Mouse (Mus musculus) 3T3-L1 (cell line): ENCODE data around the gene Plaur.

ENCODE experiments used
- DNase-seq: peaks from one replicate; pipeline ENCODE4 v3.0.0-alpha.2; 2015; ENCODE audit warnings: low read depth, low spot score

Plaur gene

DNA sequence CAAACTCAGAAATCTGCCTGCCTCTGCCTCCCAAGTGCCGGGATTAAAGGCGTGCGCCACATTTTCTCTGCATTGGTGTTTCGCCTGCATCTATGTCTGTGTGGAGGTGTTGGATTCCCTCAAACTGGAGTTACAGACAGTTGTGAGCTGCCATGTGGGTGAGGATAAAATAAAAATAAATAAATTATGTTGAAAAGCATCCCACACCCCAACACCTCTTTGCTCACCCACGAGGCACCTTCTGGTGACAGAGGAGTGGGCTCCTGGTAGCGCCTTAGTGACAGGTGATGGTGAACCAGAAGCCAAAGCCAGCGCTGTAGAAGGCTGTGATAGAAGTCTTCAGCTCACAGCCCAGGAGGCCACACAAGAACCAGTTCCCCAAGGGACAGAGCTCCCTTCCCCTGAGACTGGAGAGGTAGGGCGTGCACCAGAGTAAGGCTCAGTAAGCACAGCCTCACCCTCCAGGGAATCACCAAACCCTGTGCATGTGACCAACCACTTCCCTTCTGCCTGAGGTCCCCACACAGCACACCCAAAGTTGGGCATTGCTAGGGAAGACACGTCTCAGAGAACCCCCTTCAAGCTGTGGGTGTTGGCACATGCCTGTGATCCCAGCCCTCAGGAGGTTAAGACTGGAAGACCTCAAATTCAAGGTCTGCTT is 16.9 kb upstream of the Plaur start:
- no peak for DNase-seq

DNA sequence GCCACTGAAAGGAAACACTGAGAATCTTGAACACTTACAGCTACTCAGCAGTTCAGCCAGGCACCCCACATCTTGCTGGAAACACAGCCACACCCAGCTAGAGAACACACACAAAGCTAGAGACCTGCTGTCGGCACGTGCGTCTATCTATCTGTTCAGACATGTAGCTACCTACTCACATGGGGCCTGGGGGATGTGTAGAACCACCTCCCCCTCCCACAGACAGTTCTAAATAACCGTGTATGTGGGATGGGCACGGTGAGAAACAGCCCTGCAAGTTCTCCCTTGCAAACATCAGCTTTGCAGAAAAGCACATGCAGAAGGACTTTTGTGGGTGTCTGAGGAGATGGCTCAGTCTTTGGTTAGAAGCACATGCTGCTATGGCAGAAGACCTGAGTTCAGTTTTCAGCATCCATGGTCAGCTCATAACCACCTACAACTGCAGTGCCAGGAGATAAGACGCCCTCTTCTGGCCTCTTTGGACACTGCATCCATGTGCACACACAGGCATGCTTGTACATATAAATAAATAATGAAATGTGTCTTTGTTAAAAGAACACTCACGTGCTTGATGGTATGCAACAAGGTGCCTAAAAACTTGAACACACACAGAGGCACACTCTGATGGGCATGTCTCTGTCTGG is 15.5 kb upstream of the Plaur start:
- DNase-seq: no peak

DNA sequence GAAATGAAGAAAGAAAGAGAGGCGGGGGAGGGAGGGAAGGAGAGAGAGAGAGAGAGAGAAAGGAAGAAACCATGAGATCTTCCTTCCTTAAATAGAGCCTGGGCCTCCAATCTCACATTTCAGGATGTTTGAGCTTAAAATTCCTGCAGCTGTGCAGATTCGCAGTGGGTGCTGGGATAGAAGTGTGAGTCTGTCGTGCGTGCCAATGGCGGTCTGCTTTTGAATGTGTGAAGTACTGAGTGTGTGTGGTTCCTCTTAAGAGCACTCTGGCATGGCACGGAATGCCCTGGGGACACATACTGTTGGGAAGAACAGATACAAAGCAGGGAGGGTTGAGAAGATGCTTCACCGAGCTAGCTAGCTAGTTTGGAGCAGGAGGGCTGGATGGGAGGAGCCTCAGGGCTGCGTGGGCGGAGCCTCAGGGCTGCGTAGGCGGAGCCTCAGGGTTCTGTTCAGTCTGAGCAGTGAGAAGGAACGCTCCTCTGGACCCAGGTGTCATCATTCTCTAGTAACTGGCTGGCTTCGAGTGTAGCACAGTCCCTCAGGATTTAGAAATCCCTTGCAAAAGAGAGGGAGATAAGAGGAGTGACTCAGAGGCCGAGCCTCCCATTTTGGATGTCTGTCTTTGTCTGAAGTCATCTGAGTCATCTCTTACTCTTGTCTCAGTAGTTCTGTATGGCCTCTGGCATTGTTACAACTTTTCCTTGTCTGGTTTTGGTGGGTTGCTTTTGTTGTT is 13.3 kb upstream of the Plaur start:
- peak; percentile 92 for DNase-seq

DNA sequence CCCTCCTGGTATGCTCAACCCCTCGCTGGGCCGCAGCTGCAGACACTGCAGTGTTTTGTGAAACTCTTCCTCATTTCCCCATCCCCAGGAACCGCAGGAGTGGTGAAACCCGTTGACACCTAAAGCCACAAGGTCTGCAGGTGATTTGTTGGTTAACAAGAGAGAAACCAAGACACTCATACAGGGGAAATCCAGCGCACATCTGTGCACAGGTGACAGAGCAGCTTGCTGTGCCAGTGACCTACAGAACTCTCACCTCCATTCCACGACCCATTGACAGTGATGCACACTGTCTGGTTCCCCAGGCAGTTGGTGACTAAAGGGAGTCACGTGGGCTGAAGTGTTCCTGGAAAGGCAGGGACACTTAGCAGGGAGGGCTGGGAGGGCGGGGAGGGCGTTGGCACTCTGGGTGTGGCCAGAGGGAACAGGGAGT is 11.7 kb upstream of the Plaur start:
- no peak for DNase-seq

DNA sequence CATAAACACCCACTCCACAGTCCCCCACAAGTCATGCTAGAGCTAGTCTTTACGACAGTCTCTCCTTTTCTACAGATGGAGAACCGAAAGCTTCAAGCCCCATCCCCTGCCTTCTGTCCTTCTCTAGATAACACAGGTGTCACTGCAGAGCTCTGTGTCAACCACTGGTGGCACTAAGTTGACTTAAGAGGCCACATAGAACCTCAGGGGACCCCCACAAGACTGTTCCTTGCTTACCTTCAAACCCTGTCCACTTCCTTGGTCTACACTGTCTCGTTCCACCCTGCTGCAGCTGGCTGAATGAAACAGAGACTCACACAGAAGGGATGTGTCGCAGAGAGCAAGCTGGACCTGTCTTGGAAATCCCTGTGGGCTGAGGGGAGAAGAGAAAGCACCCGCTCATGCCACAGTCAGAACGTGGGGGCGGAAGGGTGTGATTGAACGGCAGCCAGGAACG is 10.4 kb upstream of the Plaur start, which contains the start of gene Irgc1:
Irgc1 (minus strand) TSS at position 443 of the 457 bp plus-strand sequence.
- no peak for DNase-seq

DNA sequence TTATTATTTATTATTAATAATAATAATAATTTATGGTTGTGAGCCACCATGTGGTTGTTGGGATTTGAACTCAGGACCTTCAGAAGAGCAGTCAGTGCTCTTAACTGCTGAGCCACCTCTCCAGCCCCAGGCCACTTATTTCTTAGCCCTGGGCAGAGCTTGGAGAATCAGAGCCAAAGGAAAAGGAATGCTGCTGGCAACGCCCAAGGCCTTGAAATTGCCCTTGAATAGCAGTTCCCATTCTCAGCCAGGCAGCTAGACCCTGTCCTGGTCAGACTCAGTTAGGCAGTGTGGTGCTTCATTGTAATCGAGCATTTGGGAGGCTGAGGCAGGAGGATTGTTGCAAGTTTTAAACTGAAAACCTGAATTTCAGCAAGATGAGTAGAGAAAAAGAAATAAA is 8.1 kb upstream of the Plaur start:
- DNase-seq: no peak

DNA sequence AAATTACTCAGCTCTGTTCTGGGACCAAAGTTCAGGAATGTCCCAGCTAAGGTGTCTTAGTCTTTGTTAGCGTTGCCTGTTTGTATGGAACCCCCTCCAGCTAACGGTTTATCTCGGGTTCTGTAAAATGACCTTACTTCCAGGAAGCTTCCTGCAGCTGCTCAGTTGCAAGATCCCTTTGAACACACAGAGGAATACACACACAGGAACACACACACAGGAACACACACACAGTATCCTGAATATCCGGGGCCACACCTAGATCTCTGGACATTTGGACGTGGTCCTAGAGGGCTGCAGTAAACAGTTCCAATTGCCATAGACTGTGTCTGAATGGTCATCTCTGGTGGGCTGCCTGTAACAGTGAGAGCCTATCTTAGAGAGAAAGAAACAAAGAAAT is 6.6 kb upstream of the Plaur start:
- DNase-seq: no peak

DNA sequence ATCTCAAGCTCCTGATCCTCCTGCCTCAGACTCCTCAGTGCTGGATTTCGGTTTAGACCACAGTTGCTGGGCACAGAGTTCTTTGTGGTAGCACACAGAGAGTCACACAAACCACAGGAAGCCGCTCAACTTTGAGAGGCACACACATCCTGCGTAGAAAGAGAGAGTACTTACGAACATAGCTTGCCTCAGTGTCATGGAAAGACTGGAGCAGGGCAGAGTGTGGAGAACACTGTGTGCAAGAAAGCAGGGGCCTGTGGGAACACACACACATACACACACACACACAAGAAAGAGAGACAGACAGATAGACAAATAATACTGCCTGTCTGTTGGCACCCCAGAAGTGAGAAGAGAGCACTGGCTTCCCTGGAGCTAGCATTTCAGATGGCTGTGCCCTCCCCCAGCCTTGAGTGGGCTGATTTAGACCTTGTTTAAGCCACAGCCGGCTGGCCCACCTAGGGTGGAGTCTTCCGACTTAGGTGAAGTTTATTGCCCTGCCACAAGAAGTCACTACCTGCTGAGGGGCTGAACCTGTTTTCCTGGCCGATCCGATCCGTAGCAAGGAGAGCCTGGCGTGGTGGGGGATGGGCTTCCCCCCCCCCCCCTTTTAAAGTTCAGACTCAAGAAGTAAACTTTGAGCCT is 4.4 kb upstream of the Plaur start:
- no peak for DNase-seq

DNA sequence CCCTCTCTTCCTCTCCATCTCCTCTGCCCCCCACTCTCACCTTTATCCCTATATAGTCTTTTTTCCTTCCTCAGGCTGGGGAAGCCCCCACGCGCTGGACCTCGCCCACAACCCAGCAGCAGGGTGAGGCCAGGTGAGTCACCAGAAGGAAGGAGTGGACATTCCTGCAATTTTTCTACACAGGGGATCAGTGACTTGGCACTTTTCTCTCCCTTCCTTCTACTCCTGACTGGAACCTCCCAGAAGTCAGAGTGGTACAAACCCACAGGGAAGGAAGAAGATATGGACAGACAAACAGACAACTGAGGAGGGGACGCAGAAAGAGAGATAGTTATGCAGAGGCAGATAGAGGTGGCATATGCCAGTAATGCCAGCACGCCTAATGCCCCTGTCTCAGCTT is 2.8 kb upstream of the Plaur start:
- DNase-seq: peak; percentile 79

DNA sequence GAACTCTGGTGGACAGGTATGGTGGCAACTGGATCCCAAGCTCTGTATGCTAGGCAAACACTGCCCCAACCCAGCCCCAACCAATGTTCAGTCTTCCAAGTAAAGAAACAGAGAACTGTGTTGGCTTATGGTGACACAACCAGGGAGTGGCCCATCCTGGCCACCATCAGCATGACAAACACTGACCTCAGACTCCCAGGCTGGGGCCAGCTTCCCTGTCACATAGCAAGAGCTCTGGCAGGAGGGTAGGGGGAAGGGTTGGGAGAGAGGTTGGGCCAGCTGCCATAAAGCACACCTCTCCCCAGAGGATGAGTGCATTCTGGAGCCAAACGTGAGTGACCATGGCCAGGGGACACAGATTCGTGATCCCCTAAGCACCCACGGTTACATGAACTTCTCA is 2.4 kb upstream of the Plaur start:
- peak; percentile 51 for DNase-seq

DNA sequence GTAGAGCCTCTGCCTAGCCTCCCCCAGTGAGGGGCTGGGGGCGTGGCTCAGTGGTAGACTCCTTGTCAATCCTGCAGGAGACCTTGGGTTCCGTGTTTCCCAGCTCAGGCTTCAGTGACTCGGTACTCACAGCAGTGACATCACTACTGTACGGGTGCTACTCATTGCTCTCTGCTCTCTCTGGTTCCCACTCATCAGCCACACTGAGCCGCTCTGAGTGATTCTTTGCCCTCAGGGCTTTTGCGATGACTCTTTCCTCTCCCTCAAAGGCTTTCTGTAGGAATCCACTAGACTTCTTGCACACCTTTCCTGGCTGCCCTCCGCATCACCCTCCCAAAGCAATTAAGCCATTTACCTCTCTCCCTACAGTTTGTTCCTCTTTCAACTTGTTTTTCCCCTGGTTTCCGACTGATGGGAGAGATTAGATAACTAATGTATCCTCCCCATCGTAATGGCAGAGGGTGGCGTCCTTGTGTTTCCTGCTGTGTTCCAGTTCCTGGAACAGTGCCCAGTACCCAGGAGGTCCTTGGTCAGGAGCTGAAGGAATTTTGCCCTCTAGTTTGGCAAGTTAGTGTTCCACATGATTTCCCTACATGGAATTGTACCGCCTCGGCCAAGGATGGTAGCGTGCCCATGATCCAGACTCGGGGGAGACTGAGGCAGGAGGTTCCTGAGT is 770 bp upstream of the Plaur start:
- DNase-seq: peak; percentile 84

DNA sequence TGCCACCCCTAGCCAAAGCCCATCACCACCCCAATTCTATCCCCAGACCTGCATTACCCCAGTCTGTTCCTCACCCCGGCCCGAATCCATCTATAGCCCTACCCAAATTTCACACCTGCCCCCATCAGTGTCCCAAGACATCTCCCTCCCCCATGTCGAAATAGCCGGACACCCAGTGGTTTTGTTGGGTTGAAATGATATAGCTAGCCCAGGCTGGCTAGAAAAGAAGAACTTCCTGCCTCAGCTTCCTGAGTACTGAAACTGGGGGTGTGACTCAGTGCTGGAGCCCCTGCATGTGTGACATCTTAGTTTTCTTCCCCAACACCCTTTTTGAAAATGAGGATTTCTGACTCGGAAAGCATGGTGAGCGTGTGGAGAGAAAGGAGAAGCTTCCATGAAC is 4.6 kb downstream of the Plaur start:
- DNase-seq: no peak

DNA sequence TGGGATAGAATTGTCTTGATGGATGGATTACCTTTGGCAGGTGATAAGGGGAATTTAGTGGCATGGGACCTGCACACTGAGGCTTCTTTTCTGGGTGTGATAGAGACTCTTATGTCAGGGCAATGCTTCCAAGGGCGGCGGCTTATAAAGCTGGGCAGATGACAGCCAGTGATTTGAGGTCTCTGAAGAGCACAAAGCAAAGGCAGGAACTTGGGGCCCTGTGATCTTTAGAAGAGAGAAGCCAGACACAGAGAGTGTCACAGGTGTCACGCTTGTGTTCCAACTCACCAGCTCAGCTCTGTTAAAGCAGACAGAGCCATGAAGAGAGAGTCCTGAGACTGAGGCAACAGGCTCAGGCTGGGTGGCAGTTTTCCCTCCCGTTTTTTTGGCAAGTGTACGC is 5.6 kb downstream of the Plaur start:
- DNase-seq: no peak

DNA sequence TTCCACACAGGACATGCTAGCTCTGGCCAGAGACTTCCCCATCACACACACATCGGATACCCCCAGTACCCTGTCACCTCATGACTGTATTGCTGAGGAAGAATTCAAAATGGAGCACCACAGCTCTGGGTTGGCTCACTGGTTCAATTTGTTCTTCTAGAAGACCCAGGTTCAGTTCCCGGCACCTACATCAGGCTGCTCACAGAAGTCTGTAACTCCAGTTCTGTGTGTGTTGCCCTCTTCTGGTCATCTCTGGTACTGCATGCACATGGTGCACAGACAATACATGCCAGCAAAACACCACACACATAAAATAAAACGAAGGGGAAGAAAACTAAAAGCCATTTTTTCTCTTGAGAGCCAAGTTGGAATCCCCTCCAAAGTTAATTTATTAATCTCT is 6.8 kb downstream of the Plaur start:
- DNase-seq: peak; percentile 42

DNA sequence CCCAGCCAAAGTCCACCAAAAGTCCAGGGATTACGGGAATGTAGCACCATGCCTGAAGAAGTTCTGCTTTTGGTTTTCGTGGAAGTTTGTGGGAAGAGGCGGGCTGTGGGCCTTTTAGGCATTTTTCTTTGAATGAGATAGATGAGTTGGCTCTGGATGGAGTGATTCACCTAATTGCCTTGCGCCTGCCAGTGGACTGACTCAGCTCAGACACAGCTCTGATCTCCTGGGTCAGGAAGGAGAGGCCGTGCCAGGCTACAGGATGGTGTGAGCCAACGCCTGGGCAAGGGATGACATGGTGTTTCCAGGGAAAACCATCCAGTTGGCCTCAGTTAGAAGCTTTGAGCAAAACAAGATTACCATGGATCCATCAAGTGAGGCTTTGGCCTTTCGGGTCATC is 8.1 kb downstream of the Plaur start:
- peak; percentile 97 for DNase-seq

DNA sequence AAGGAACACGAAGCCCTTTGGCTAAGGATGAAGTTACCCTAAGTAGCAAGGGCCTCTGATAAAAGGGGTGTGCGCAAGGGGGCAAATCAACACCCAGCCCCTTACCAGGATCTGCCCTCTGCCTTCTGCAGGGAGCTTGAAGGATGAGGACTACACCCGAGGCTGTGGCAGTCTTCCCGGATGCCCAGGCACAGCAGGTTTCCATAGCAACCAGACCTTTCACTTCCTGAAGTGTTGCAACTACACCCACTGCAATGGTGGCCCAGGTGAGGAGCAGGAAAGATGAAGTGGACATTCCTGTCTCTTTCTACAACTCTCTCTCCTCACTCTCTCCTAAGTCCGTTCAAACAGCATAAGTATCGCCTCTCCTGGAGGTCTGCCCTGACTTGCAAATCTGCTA is 10.2 kb downstream of the Plaur start:
- DNase-seq: peak; percentile 11

DNA sequence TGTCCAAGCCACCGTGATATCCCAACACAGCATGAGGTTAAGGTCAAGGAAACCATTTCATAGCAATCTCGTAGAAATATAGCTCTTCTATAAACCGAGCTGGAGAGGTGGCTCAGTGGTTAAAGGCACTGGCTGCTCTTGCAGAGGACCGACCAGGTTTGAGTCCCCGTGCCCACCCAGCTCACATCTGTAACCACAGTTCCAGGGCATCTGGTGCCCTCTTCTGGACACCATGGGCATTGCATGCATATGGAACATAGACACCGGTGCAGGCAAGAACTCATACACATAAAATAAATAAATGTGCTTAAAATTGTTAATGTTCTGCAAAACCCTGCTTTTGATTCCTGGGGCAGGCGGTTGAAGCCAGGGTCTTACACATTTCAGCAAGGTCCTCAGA is 10.7 kb downstream of the Plaur start:
- DNase-seq: peak; percentile 47

DNA sequence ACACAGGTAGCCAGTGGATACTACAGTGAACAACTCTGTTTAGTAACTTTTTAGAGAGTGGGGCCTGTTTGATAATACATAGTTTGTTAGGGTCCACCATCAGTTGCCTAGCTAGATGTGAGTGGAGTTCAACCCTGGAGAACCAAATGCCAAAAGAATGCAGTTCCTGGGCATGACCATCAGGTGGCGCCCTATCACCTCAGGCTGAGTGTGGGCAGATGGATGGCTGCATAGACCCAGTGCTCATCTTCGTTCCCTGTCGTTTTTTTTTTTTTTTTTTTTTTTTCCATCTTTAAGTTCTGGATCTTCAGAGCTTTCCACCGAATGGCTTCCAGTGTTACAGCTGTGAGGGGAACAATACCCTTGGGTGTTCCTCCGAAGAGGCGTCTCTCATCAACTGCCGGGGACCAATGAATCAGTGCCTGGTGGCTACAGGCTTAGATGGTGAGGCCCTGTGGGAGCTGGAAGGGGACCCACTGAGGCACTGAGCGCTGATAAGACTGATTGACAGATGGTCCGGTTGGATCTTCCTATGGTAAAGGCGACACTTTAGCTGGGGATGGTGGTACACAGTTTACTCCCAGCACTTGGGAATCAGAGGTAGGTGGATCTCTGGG is 11.7 kb downstream of the Plaur start:
- peak; percentile 68 for DNase-seq

DNA sequence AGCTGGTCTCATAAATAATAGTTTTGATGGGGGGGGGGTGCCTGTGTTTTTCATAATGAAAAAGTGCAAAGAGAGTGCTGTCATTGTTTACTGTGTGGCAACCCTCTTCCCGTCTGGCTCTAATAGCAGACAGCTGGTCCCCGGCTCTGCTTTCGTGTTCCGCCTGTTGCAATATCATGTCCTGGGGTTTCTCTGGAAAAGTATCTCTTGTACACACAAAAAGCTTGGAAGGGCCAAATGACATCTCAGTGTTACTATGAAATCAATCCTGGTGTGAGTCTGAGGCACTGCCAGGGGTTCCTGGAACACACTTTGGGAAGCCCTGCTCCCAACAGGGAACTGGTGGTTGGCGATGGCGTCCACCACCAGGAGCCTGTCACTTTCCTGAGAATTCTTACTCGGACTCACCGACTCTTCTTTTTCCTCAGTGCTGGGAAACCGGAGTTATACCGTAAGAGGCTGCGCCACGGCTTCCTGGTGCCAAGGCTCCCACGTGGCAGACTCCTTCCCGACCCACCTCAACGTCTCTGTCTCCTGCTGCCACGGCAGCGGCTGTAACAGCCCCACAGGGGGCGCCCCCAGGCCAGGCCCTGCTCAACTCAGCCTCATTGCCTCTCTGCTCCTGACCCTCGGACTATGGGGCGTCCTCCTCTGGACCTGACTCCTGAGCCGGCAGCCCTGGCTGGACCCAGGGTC is 12.7 kb downstream of the Plaur start:
- no peak for DNase-seq

DNA sequence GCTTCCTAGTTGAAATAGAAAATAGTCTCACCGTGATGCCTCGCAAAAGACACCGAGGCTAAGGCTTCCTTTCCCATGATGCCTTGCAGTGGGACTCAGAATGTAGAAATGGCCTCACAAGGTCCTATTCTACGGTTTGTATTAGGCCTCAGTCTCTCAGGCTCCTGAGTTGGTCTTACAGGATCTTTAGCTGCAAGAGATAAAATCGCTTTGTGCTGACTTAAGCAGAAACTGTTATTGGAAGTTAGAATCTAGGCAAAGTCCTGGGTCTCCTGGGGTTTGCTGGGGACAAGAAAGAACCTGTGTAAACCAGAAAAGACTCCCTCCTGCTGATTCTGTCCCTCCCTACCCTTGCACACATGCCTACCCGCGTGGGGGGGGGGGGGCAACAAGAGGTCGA is 14.1 kb downstream of the Plaur start:
- DNase-seq: no peak

DNA sequence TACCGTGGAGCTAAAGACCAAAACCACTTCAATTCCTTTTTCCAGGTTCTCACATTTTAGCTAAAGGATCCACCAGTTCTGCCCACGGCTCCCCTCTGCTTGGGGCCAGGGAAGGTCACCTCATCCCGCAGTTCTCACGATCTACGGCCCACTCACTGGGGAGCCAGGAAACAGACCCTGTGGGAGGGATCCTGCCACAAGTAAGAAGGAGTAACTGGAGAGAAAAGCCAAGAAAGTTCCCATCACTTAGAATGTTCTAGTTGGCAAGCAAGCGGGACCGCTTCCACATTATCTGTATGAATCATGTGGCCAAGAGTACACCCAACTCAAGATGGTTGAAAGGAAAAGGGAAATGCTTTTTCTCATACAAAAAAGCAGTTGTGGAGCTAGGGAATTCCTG is 14.6 kb downstream of the Plaur start:
- no peak for DNase-seq
